Mouse (Mus musculus) stomach, postnatal 0 days (tissue): Measurements from ENCODE around the gene Rpl7a.

Experiments used
- CTCF ChIP-seq: IDR thresholded peaks from 2 replicates; pipeline ENCODE4 v1.5.1; 2016; ENCODE audit warnings: antibody characterized with exemption, low read depth, mild to moderate bottlenecking, moderate library complexity
- EP300 ChIP-seq: optimal IDR thresholded peaks from 2 replicates; pipeline ENCODE3; 2016; ENCODE audit warnings: antibody characterized with exemption

DNA sequence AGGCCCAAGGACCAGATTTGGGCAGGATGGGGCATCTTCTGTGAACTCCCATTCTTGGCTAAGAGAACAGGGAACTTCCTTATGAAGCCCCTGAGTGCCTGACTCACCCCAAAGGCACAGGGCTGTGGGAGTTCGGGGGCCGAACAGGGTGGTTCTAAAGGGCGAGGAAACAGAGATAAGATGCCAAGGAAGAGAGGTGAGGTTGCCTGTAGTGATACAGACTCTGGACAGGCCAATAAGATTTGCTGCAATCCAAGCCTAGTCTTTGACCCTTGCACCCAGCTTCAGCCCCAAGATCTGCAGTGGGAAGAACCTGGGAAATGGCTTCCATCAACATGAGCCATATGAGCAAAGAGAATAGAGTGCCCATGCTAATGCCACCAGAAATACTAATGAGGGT lies 32.7 kb downstream of the Rpl7a start:
- no peak for TF ChIP-seq EP300
- no peak for TF ChIP-seq CTCF
